Mouse (Mus musculus) gastrocnemius, adult 2 months (tissue): ENCODE measurements around the gene Gm9045. TPM values are rescaled to one million over a fixed set of nuclear protein-coding genes. Genes with fewer than 3 reads are reported as not detected.
"Not testable (repeated sequence)": the region's sequence is repeated elsewhere in the genome, so short reads cannot be mapped to it uniquely, and the experiment has no call there.

Experiments used
- DNase-seq: peaks from one replicate; pipeline ENCODE4 v3.0.0; 2022
- H3K27ac ChIP-seq: fragments of 200-600 bp; 2 replicates; pipeline ENCODE4 v1.8.1; 2022; ENCODE audit warnings: mild to moderate bottlenecking
- H3K4me3 ChIP-seq: fragments of 200-600 bp; 2 replicates; pipeline ENCODE4 v1.8.1; 2022; ENCODE audit warnings: mild to moderate bottlenecking, moderate library complexity
- CTCF ChIP-seq: fragments of 200-600 bp; IDR thresholded peaks from 2 replicates; pipeline ENCODE4 v1.8.1; 2022; ENCODE audit warnings: antibody characterized with exemption, mild to moderate bottlenecking, moderate library complexity
- intact Hi-C: fragments of 180-260 bp; cut with DNase I; formaldehyde crosslinking; loops from one replicate; pipeline ENCODE4 v1.15.1; 2025
- long read RNA-seq, 2 experiments: library from polyadenylated mRNA; stranded (forward); transcript quantifications; one replicate each; pipeline ENCODE4 v2.0.0; 2021
- total RNA-seq, 2 experiments: library from RNA; stranded (reverse); gene quantifications; 2 replicates each; pipeline ENCODE4 v1.2.3; 2021

The Gm9045 gene
- total RNA-seq, result not detected
- long read RNA-seq, experiment 1, result 0 reads
- long read RNA-seq, experiment 2, result 0 reads

DNA sequence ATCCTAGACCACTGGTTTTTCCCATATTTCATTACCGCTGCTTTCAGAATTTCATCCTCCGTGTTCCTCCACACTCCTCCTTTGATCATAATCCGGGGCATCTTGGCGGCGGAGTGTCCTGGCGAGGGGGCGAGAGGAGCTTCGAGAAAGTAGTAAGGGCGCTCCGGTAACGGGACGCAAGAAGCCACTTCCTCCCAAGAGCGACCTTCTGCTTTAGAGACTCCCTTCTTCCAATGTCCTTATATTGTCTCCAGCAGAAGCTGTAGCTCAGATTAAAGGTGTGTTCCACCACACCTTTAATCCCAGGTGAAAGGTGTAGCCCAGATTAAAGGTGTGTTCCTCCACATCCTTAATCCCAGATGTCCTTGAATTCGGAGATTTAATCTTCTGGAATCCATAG, at the start of gene Gm9045:
TSS of gene Gm9045 (minus strand) at position 101 of the 400 bp plus-strand sequence.
- DNase-seq, H3K4me3 ChIP-seq, intact Hi-C loops, H3K27ac ChIP-seq: not testable (repeated sequence)

DNA sequence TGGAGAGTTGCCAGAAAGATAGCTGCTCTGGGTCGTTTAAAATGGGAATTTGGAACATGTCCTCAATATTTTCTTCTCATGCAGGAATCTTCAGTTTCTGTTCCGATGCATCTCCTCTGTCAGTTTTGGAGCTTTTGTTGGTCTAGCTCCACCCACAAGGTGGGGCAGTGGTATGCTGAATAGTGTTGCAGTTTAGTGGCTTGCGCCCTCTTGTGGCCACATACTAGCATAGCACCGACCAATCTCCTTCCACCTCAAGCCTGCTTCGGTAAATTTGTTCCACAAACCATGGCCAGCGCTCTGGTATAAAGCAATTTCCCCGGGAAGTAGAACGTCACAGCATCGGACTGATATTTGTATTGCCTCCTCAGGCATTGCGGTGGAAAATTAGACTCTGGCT, 32.8 kb upstream of the Gm9045 start:
- H3K4me3 ChIP-seq, result no peak overlapping the region

DNA sequence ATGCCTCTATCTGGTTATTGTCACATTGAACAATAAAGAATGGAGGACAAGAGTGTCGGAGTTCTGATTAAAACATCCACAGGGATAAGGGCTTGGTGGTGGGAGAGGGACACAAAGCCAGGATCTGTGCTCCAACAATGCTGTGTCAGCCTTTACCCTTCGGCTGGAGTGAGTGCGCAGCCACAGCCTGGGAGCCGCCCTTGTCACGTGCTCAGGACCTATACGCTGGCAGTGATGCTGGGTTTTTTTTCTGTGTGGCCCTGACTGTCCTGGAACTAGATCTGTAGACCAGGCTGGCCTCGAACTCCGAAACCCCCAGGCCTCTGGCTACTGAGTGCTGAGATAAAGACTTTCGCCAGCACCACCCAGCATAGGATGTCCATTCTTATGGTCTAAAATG, 31.9 kb upstream of the Gm9045 start:
- intact Hi-C loops, result no loop called here
- H3K27ac ChIP-seq, result no peak overlapping the region

More for the DNA sequence above, 32.8 kb upstream of the Gm9045 start:
- intact Hi-C loops, result no loop called here
- no peak; the same call in 1 of the 2 replicates for TF ChIP-seq CTCF
- no peak overlapping the region for H3K27ac ChIP-seq
- peak; percentile 74 for DNase-seq

DNA sequence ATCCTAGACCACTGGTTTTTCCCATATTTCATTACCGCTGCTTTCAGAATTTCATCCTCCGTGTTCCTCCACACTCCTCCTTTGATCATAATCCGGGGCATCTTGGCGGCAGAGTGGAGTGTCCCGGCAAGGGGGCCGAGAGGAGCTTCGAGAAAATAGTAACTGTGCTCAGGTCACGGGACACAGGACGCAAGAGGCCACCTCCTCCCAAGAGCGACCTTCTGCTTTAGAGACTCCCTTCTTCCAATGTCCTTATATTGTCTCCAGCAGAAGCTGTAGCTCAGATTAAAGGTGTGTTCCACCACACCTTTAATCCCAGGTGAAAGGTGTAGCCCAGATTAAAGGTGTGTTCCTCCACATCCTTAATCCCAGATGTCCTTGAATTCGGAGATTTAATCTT, 16.4 kb upstream of the Gm9045 start, which contains the start of gene Gm9049:
TSS of gene Gm9049 (minus strand) at position 101 of the 400 bp plus-strand sequence.
- intact Hi-C loops, H3K4me3 ChIP-seq, DNase-seq, H3K27ac ChIP-seq: not testable (repeated sequence)

More for the DNA sequence above, 31.9 kb upstream of the Gm9045 start:
- no peak for TF ChIP-seq CTCF
- H3K4me3 ChIP-seq, result no peak overlapping the region
- DNase-seq, result no peak

DNA sequence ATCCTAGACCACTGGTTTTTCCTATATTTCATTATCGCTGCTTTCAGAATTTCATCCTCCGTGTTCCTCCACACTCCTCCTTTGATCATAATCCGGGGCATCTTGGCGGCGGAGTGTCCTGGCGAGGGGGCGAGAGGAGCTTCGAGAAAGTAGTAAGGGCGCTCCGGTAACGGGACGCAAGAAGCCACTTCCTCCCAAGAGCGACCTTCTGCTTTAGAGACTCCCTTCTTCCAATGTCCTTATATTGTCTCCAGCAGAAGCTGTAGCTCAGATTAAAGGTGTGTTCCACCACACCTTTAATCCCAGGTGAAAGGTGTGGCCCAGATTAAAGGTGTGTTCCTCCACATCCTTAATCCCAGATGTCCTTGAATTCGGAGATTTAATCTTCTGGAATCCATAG, 10.9 kb upstream of the Gm9045 start, which contains the start of gene Gm9048:
TSS of gene Gm9048 (minus strand) at position 101 of the 400 bp plus-strand sequence.
- intact Hi-C loops, H3K27ac ChIP-seq, DNase-seq, H3K4me3 ChIP-seq: not testable (repeated sequence)

DNA sequence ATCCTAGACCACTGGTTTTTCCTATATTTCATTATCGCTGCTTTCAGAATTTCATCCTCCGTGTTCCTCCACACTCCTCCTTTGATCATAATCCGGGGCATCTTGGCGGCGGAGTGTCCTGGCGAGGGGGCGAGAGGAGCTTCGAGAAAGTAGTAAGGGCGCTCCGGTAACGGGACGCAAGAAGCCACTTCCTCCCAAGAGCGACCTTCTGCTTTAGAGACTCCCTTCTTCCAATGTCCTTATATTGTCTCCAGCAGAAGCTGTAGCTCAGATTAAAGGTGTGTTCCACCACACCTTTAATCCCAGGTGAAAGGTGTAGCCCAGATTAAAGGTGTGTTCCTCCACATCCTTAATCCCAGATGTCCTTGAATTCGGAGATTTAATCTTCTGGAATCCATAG, 5.5 kb upstream of the Gm9045 start, which contains the start of gene Gm9046:
TSS of gene Gm9046 (minus strand) at position 101 of the 400 bp plus-strand sequence.
- DNase-seq, H3K4me3 ChIP-seq, H3K27ac ChIP-seq, intact Hi-C loops: not testable (repeated sequence)

DNA sequence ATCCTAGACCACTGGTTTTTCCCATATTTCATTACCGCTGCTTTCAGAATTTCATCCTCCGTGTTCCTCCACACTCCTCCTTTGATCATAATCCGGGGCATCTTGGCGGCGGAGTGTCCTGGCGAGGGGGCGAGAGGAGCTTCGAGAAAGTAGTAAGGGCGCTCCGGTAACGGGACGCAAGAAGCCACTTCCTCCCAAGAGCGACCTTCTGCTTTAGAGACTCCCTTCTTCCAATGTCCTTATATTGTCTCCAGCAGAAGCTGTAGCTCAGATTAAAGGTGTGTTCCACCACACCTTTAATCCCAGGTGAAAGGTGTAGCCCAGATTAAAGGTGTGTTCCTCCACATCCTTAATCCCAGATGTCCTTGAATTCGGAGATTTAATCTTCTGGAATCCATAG, 5.3 kb downstream of the Gm9045 start, which contains the start of gene Gm9044:
TSS of gene Gm9044 (minus strand) at position 101 of the 400 bp plus-strand sequence.
- intact Hi-C loops, H3K4me3 ChIP-seq, H3K27ac ChIP-seq, DNase-seq: not testable (repeated sequence)

DNA sequence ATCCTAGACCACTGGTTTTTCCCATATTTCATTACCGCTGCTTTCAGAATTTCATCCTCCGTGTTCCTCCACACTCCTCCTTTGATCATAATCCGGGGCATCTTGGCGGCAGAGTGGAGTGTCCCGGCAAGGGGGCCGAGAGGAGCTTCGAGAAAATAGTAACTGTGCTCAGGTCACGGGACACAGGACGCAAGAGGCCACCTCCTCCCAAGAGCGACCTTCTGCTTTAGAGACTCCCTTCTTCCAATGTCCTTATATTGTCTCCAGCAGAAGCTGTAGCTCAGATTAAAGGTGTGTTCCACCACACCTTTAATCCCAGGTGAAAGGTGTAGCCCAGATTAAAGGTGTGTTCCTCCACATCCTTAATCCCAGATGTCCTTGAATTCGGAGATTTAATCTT, 10.8 kb downstream of the Gm9045 start, which contains the start of gene Gm9040:
TSS of gene Gm9040 (minus strand) at position 101 of the 400 bp plus-strand sequence.
- intact Hi-C loops, H3K27ac ChIP-seq, DNase-seq, H3K4me3 ChIP-seq: not testable (repeated sequence)

DNA sequence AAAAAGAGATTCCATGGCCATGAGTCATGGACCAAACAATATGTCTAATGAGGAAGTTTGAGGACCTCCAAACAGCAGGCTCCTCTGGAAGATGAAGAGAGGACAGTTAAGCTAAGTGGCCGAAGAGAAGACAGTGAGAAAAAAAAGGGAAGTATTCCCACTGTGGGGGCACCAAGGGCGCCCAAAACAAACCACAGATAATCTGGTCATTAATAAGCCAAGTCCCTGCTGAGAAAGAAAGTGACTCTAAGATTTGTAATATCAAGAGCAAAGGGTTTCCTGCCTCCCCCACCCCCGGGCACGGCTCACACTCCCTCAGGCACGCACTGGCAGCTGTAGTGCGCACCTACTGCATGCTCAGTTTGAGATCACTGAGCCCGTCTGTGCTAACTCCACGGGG, 18.6 kb downstream of the Gm9045 start:
- intact Hi-C loops, result no loop called here
- TF ChIP-seq CTCF, result no peak
- DNase-seq, result no peak
- Histone ChIP-seq H3K27ac (no peak overlapping the region), H3K4me3 (no peak overlapping the region)

DNA sequence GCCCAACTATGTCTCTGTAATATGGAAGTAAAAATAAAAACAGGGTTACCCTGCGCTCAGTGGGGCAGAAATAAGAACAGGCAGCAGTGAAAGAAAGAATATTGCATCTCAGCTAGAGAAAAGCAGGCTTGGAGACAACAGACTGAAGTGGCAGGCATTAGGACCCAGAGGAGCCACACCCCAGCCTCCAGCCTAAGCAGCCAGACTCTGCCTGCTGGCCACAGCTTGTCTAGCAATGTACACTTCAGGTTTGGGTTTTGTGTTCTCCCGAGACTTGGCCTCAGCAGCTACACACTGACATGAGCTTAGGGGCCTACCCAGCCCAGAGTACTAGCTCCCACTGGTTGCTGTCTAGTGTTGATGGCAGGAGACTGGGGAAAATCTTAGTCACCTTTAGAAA, 35.5 kb downstream of the Gm9045 start:
- H3K27ac ChIP-seq, intact Hi-C loops, H3K4me3 ChIP-seq, DNase-seq: not testable (repeated sequence)

DNA sequence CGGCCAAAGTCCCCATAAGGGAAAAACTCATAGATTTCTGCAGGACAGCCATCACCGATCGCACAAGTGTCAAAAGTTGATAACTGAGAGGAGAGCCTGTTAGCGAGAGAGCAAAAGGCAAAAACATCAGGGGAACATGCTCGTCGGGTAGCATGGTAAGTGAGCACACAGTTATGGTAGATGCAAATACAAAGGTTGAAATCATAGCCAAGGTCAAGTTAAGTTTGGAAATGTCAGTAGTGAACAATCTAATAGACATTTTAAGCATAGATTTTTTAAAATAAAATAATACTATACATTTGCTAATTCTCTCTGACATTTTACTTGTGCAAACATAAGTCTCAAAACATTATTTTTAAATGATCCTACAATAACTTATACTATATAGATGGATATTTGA, 42.7 kb downstream of the Gm9045 start, which contains the start of gene Iltifb:
TSS of gene Iltifb (minus strand) at position 101 of the 400 bp plus-strand sequence.
- TF ChIP-seq CTCF, result no peak
- no peak within 1 kb of the TSS for H3K27ac ChIP-seq

More for the DNA sequence above, 42.7 kb downstream of the Gm9045 start, which contains the start of gene Iltifb:
- no peak within 1 kb of the TSS for H3K4me3 ChIP-seq
- intact Hi-C loops, result no loop called here
- DNase-seq, result no peak

Other genes starting within 250 kb of the Gm9045 start
- gene Mdm1, start 196.0 kb downstream of the Gm9045 start, total RNA-seq, result 1 to 10 TPM; 1.7 to 2.6 TPM
- gene Il22, start 132.9 kb downstream of the Gm9045 start, total RNA-seq, result not detected
- gene Gm32717, start 97.1 kb downstream of the Gm9045 start, total RNA-seq, result under 1 TPM; 0.54 to 0.59 TPM
- gene Gm32802, start 79.1 kb downstream of the Gm9045 start, total RNA-seq, result under 1 TPM; 0.54 to 0.59 TPM
- not detected for gene Iltifb, start 42.8 kb downstream of the Gm9045 start, total RNA-seq
- gene Gm9040, start 10.9 kb downstream of the Gm9045 start, total RNA-seq, result not detected
- not detected for gene Gm9044, start 5.4 kb downstream of the Gm9045 start, total RNA-seq
- not detected for gene Gm9046, start 5.4 kb upstream of the Gm9045 start, total RNA-seq
- not detected for gene Gm9048, start 10.8 kb upstream of the Gm9045 start, total RNA-seq
- gene Gm9049, start 16.3 kb upstream of the Gm9045 start, total RNA-seq, result not detected
- gene Ifng, start 103.2 kb upstream of the Gm9045 start, total RNA-seq, result not detected